Mouse (Mus musculus) heart, postnatal 0 days (tissue): Measurements from ENCODE around the gene Tpm3.

Source experiments
- CTCF ChIP-seq: IDR thresholded peaks from 2 replicates; pipeline ENCODE4 v1.5.1; 2016; ENCODE audit warnings: antibody characterized with exemption, control low read depth, low read depth
- EP300 ChIP-seq: IDR thresholded peaks from 2 replicates; pipeline ENCODE4 v1.6.1; 2016; ENCODE audit warnings: antibody characterized with exemption, low read depth

- TF ChIP-seq CTCF: no peak
- no peak for TF ChIP-seq EP300
Measured at GRCm38 (mm10) chr3:90090892-90091291, 18.4 kb downstream of the Tpm3 start.
